ENCODE assay signal across 27 mouse cellular contexts in the genomic region with DNA sequence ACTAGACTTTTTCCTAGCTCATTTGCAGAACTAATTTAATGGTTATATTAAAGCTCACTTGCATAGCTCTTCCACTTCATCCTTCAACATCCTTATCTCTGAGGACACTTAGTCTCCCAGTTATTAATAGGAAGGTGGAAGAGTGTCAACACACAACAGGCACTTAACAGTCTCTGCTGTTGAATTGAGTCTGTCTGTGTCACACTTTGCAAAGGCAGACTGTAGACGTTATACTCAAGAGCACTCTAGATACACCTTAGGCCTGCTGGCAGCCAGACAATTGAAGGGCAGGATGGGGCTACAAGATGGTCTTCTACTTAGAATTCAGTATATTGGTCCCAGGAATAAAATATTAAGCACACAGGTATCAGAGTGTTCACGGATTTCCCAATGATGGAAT.
"Had no signal": no experiment of that assay in that cellular context is flagged by ENCODE, and none has a peak within 500 bp of the region (broad histone marks: within the 10 kb centered on the region; RNA-seq: fewer than 3 reads in every experiment).

No protein-coding gene starts in this region.

- H3K9ac ChIP-seq: heart, embryonic 15.5 days; hindbrain, embryonic 12.5 days; hindbrain, embryonic 14.5 days; intestine, embryonic 15.5 days; limb, embryonic 12.5 days; liver, embryonic 13.5 days; liver, embryonic 15.5 days; liver, postnatal 0 days had no signal

- H3K36me3 ChIP-seq: heart, embryonic 15.5 days; hindbrain, embryonic 10.5 days; hindbrain, embryonic 12.5 days; intestine, embryonic 15.5 days; limb, embryonic 10.5 days; limb, embryonic 12.5 days; liver, embryonic 13.5 days; liver, embryonic 15.5 days had no signal

- H3K4me3 ChIP-seq: gastrocnemius, adult 2 months; heart, embryonic 15.5 days; hindbrain, embryonic 10.5 days; hindbrain, embryonic 12.5 days; intestine, embryonic 15.5 days; layer of hippocampus, adult 2 months; left cerebral cortex, adult 2 months; limb, embryonic 10.5 days; limb, embryonic 12.5 days; liver, embryonic 13.5 days; liver, embryonic 15.5 days had no signal

- DNase-seq: gastrocnemius, adult 2 months; gastrocnemius, postnatal 10 days; gastrocnemius, postnatal 25 days; heart, adult 18-20 months; heart, postnatal 36 days; kidney, adult 18-20 months; kidney, adult 8-10 months; kidney, postnatal 10 days; kidney, postnatal 25 days; kidney, postnatal 4 days; liver; liver, embryonic 13.5 days; liver, postnatal 0 days had no signal

- H3K27me3 ChIP-seq: hindbrain, embryonic 12.5 days; intestine, embryonic 15.5 days; limb, embryonic 12.5 days; liver, embryonic 13.5 days; liver, embryonic 15.5 days had no signal

- H3K27ac ChIP-seq: gastrocnemius, adult 2 months; heart, embryonic 15.5 days; hindbrain, embryonic 10.5 days; hindbrain, embryonic 12.5 days; hindbrain, embryonic 14.5 days; intestine, embryonic 15.5 days; layer of hippocampus, adult 2 months; left cerebral cortex, adult 2 months; limb, embryonic 10.5 days; limb, embryonic 12.5 days; liver, embryonic 13.5 days; liver, embryonic 15.5 days had no signal

- H3K9me3 ChIP-seq: hindbrain, embryonic 10.5 days; hindbrain, embryonic 12.5 days; intestine, embryonic 15.5 days; limb, embryonic 10.5 days; limb, embryonic 12.5 days; liver, embryonic 13.5 days; liver, embryonic 15.5 days had no signal

- H3K4me1 ChIP-seq: heart, embryonic 15.5 days; hindbrain, embryonic 10.5 days; hindbrain, embryonic 12.5 days; intestine, embryonic 15.5 days; limb, embryonic 10.5 days; limb, embryonic 12.5 days; liver, embryonic 13.5 days; liver, embryonic 15.5 days had no signal

- ATAC-seq: hindbrain, embryonic 16.5 days; inflammation-experienced regulatory T-cells, adult 6 months; intestine, embryonic 15.5 days; intestine, postnatal 0 days; liver, postnatal 0 days had no signal

- H3K4me2 ChIP-seq: heart, embryonic 15.5 days; hindbrain, embryonic 12.5 days; hindbrain, embryonic 14.5 days; intestine, embryonic 15.5 days; limb, embryonic 12.5 days; liver, embryonic 11.5 days; liver, embryonic 13.5 days; liver, embryonic 15.5 days had no signal
